Mouse (Mus musculus) CH12.LX (cell line): ENCODE results near the gene Gm20388. TPM values are rescaled to one million over a fixed set of nuclear protein-coding genes. Genes with fewer than 3 reads are reported as not detected.

Source experiments
- DNase-seq: peaks from one replicate; pipeline ENCODE4 v3.0.0-alpha.2; 2013; ENCODE audit errors: extremely low read depth
- H3K27ac ChIP-seq: 2 replicates; pipeline ENCODE4 v1.5.1; 2012; ENCODE audit warnings: low read depth, mild to moderate bottlenecking, control low read depth, moderate library complexity; ENCODE audit not compliant: insufficient read depth
- H3K27me3 ChIP-seq: replicated peaks from 2 replicates; pipeline ENCODE3; 2012; ENCODE audit warnings: inconsistent platforms
- H3K36me3 ChIP-seq, 2 experiments: replicated peaks in 1 of 2; 2 replicates each; pipeline versions ENCODE3 to v1.6.1; 2012; ENCODE audit warnings: inconsistent platforms in 1 of 2, low read length in 1 of 2, mild to moderate bottlenecking in 1 of 2, mixed read lengths in 1 of 2, moderate library complexity in 1 of 2; ENCODE audit not compliant: control insufficient read depth in 1 of 2, insufficient read depth in 1 of 2
- H3K4me1 ChIP-seq, 2 experiments: 2 replicates each; pipeline ENCODE4 v1.6.1; 2012; ENCODE audit warnings: inconsistent platforms in 1 of 2, moderate library complexity in 1 of 2; ENCODE audit not compliant: insufficient read depth in 2 of 2, control insufficient read depth in 1 of 2
- H3K4me2 ChIP-seq: 2 replicates; pipeline ENCODE4 v1.6.1; 2012; ENCODE audit warnings: low read depth, mild to moderate bottlenecking, control low read depth; ENCODE audit not compliant: poor library complexity, insufficient read depth, severe bottlenecking
- H3K4me3 ChIP-seq, 3 experiments: fragments of 150-350 bp in 1 of 3; sonication (generic) in 1 of 3; replicated peaks in 1 of 3; 2 replicates each; pipeline versions ENCODE3 to v1.5.1; 2011 to 2012; ENCODE audit warnings: low read depth in 2 of 3, low read length in 2 of 3, mild to moderate bottlenecking in 2 of 3, moderate library complexity in 2 of 3, control low read depth in 1 of 3, improper control_type of control experiment in 1 of 3, inconsistent platforms in 1 of 3, mixed read lengths in 1 of 3; ENCODE audit not compliant: poor library complexity in 1 of 3
- H3K79me2 ChIP-seq: replicated peaks from 2 replicates; pipeline ENCODE4 v1.6.1; 2012; ENCODE audit warnings: mild to moderate bottlenecking, moderate library complexity; ENCODE audit not compliant: control insufficient read depth, poor library complexity, insufficient read depth, severe bottlenecking; ENCODE audit errors: extremely low read depth
- H3K9ac ChIP-seq: 2 replicates; pipeline ENCODE4 v1.6.1; 2012; ENCODE audit warnings: low read depth, mild to moderate bottlenecking, control low read depth, moderate library complexity; ENCODE audit not compliant: insufficient read depth
- H3K9me3 ChIP-seq: replicated peaks from 2 replicates; pipeline ENCODE3; 2012; ENCODE audit warnings: low read length, inconsistent platforms, mixed read lengths
- BHLHE40 ChIP-seq: IDR thresholded peaks from 2 replicates; pipeline ENCODE4 v1.6.1; 2011; ENCODE audit warnings: mild to moderate bottlenecking, low read depth, low read length, improper control_type of control experiment
- CHD2 ChIP-seq: IDR thresholded peaks from 2 replicates; pipeline ENCODE4 v1.6.1; 2011; ENCODE audit warnings: low read length, improper control_type of control experiment
- HCFC1 ChIP-seq: IDR thresholded peaks from 2 replicates; pipeline ENCODE4 v1.6.1; 2012; ENCODE audit warnings: low read depth, mild to moderate bottlenecking, inconsistent platforms, low read length, improper control_type of control experiment
- POLR2A ChIP-seq: IDR thresholded peaks from 2 replicates; pipeline ENCODE4 v1.6.1; 2011; ENCODE audit warnings: low read depth, mild to moderate bottlenecking, improper control_type of control experiment, low read length
- POLR2AphosphoS2 ChIP-seq: IDR thresholded peaks from 2 replicates; pipeline ENCODE4 v1.6.1; 2011; ENCODE audit warnings: low read depth, low read length, improper control_type of control experiment
- ZNF384 ChIP-seq: IDR thresholded peaks from 2 replicates; pipeline ENCODE4 v1.6.1; 2012; ENCODE audit warnings: low read depth, low read length, improper control_type of control experiment, inconsistent platforms
- dilution Hi-C: fragments of 300-500 bp; cut with MboI; formaldehyde crosslinking; loops from 2 replicates; pipeline ENCODE4 v1.14.3; 2020; ENCODE audit warnings: low sequenced_read_pairs; ENCODE audit not compliant: extremely low pct_unique_long_range_greater_than_20kb, extremely low pct_ligation_motif_present
- in situ Hi-C: fragments of 300-500 bp; cut with MboI; formaldehyde crosslinking; loops from 3 replicates; pipeline ENCODE4 v1.14.3; 2019; ENCODE audit warnings: low sequenced_read_pairs, low pct_ligation_motif_present, low pct_unique_long_range_greater_than_20kb, mixed read lengths
- polyA plus RNA-seq: library from polyadenylated mRNA; unstranded; fragments of >175 nt; gene quantifications from 2 replicates; pipeline ENCODE4 v1.2.1, GENCODE M21; 2012; ENCODE audit warnings: low read depth; ENCODE audit not compliant: insufficient read length
- total RNA-seq, 2 experiments: library from RNA; depleted of rRNA; stranded (reverse); fragments of 300-350 nt in 1 of 2; fragments of >200 nt in 1 of 2; gene quantifications; 2 replicates each; pipeline ENCODE4 v1.2.3; 2012 to 2014

The Gm20388 gene
- total and polyA plus RNA-seq, 3 experiments, result 14.8 to 26.3 (median 22.2) TPM

DNA sequence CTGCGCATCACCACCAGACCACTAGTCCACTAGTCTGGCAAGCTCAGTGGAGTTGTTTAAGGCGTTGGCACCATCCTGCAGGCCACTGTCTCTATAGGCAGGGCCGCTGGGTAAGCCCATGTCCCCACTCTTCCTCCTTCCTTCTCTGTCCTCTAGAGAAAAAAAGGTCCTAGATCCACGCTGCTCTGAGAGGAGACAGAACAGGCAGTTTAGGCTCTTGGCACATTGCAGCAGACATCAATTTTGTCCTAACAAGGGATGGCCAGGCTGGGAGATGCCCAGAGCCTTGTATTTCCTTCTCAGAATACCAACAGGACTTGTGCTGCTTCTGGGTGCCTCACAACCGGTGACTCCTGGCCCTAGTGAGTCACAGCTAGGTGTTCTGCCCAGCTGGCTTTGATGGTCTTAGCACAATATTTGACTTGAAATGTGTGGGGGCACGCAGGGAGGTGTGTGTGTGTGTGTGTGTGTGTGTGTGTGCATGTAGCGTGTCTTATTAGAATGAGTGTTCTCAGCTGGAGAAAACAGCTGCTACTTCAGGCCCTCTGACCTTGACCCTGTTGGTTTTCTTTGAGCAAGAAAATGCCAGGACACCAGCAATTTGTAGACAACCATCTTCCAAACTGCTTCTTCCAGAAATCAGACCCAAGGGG, 1967.3 kb downstream of the Gm20388 start:
- no peaks in the 10 kb centered on the region for H3K27me3 ChIP-seq
- no peaks in the 10 kb centered on the region for H3K79me2 ChIP-seq
- no peak for DNase-seq
- no peak overlapping the region for H3K4me3 ChIP-seq
- in situ Hi-C loops (loop anchor here (10.0 kb wide), 1 partner anchor 47 kb away; no protein-coding TSS in a partner anchor), dilution Hi-C loops (no loop called here)
- H3K9me3 ChIP-seq, result no peaks in the 10 kb centered on the region
- H3K36me3 ChIP-seq, result peaks cover 34 to 42% of the 10 kb centered on the region in 2 experiments
- 0 out of 2 replicates have a peak, but pooled peaks have one; percentile 43 for TF ChIP-seq CHD2
- TF ChIP-seq POLR2A, result no peak
- 0 out of 2 replicates have a peak, but pooled peaks have one; percentile 84 for TF ChIP-seq POLR2AphosphoS2
- no peak overlapping the region for H3K4me2 ChIP-seq
- H3K9ac ChIP-seq, result no peak overlapping the region
- H3K4me1 ChIP-seq, result peaks cover 16 to 84% of the 10 kb centered on the region in 2 experiments
- H3K27ac ChIP-seq, result peak overlapping the region; percentile 7; the same call in 1 of the 2 replicates

DNA sequence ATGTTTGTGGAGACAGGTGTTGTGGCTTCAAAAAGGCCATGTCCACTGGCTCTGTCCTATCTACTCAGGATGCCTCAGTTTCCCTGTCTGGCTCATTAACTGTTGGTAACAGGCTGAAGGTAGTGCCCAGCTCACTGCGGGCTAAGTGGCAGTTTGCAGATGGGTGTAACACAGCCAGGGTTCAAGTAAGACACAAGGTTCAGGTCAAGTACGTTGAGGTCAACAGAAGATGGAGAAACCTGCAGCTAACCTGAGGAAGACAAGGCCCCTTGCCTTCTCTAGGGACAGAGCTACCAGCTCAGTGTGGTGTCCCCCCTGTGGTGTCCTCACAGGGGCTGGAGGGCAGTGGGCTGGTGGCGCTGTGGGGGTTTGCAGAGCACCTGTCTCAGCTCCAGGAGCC, 1969.1 kb downstream of the Gm20388 start:
- no peak overlapping the region for H3K4me3 ChIP-seq

DNA sequence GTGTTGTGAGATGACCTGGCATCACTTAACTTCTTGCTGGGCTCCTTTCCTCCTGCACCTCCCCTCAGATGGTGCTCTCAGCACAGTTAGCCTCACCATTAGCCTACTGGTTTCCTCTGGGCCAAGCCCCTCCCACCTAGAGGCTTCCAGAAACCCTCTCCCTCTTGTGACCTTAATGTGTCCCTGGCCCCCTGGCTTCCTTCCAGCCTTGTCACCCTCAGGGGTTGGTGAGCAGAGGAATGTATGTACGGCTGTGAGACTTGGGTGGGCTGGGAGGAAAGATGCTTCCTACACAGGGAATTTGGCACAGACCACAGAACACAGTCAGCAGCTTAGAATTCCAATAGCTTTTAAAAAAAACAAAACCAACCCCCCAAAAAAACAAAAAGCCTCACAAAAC, 1970.2 kb downstream of the Gm20388 start:
- Histone ChIP-seq H3K9me3 (no peaks in the 10 kb centered on the region), H3K4me3 (no peak overlapping the region), H3K79me2 (no peaks in the 10 kb centered on the region), H3K36me3 (peaks cover 63 to 71% of the 10 kb centered on the region in 2 experiments), H3K27me3 (no peaks in the 10 kb centered on the region), H3K27ac (no peak overlapping the region), H3K9ac (no peak overlapping the region), H3K4me2 (no peak overlapping the region), H3K4me1 (peaks cover 10 to 56% of the 10 kb centered on the region in 2 experiments; a peak in 3 of 4 replicates)
- DNase-seq, result no peak
- dilution Hi-C loops (no loop called here), in situ Hi-C loops (no loop called here)
- TF ChIP-seq BHLHE40, result no peak
- no peak for TF ChIP-seq HCFC1
- TF ChIP-seq POLR2AphosphoS2, result no peak

More for the DNA sequence above, 1969.1 kb downstream of the Gm20388 start:
- Histone ChIP-seq H3K27ac (peak overlapping the region; percentile 23), H3K9me3 (no peaks in the 10 kb centered on the region), H3K9ac (no peak overlapping the region), H3K27me3 (no peaks in the 10 kb centered on the region), H3K36me3 (peaks cover 52 to 60% of the 10 kb centered on the region in 2 experiments), H3K4me2 (no peak overlapping the region), H3K4me1 (peaks cover 10 to 67% of the 10 kb centered on the region in 2 experiments), H3K79me2 (no peaks in the 10 kb centered on the region)
- dilution Hi-C loops (no loop called here), in situ Hi-C loops (loop anchor here (10.0 kb wide), 1 partner anchor 45 kb away; no protein-coding TSS in a partner anchor)
- DNase-seq, result no peak
- peak; percentile 75 for TF ChIP-seq POLR2AphosphoS2
- TF ChIP-seq ZNF384, result no peak
